Mouse (Mus musculus) olfactory bulb, adult 2 months (tissue): ENCODE data around the gene Galk1.
A peak's percentile ranks its signal among the peaks of the same experiment; 100 is the strongest.

Experiments used
- CTCF ChIP-seq: fragments of 200-500 bp; IDR thresholded peaks from 2 replicates; pipeline ENCODE4 v1.5.1; 2012; ENCODE audit warnings: low read depth, mild to moderate bottlenecking, low read length, moderate library complexity; ENCODE audit not compliant: insufficient read depth
- POLR2A ChIP-seq: fragments of 200-500 bp; IDR thresholded peaks from 2 replicates; pipeline ENCODE4 v1.6.1; 2012; ENCODE audit warnings: mild to moderate bottlenecking, low read depth, low read length, moderate library complexity; ENCODE audit not compliant: insufficient read depth

DNA sequence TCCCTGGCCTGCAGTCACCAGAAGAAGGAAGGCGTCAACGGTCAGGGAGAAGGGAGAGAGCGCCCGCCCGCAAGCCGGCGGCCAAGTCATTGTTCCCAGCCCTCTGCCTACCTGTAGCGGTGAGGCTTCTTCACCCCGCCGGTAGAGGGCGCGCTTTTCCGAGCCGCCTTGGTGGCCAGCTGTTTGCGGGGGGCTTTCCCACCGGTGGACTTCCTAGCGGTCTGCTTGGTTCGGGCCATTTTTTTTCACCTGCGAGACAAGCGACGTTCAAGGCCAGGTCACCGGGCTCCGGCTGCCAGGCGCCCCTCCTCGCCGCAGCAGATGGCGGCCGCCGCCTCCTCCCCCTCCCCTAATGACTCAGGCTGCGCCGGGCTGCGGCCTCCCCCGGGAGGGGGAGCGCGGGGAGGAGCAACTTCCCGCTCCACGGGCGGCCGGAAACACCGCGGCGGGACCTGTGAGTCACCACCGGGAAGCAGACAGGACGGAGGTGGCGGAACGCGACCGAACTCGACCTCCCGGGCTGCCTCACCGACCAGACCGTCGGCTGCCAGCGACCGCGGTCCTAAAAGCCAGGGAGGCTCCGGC lies 11.3 kb upstream of the Galk1 start:
- TF ChIP-seq CTCF (peak; percentile 95), POLR2A (no peak)
